Mouse (Mus musculus) forebrain, embryonic 11.5 days (tissue): ENCODE results near the gene Vmn2r35. TPM values are rescaled to one million over a fixed set of nuclear protein-coding genes. Genes with fewer than 3 reads are reported as not detected.
"Not testable (repeated sequence)": the region's sequence is repeated elsewhere in the genome, so short reads cannot be mapped to it uniquely, and the experiment has no call there.

Experiments used
- ATAC-seq: fragments of 200-750 bp; cut with Nextera tagmentation; replicated peaks from 2 replicates; pipeline ENCODE4 v1.8.0; 2017; ENCODE audit warnings: moderate TSS enrichment; ENCODE audit not compliant: low FRiP score
- DNase-seq: peaks from one replicate; pipeline ENCODE4 v3.0.0-alpha.2; 2017; ENCODE audit warnings: low spot score
- H3K27ac ChIP-seq: fragments of 300-500 bp; sonication (generic); 2 replicates; pipeline ENCODE4 v1.5.1; 2014; ENCODE audit warnings: low read depth, low read length
- H3K27me3 ChIP-seq: fragments of 300-500 bp; sonication (generic); 2 replicates; pipeline ENCODE4 v1.6.1; 2014; ENCODE audit warnings: mild to moderate bottlenecking, low read length, mixed read lengths; ENCODE audit not compliant: control insufficient read depth, insufficient read depth
- H3K36me3 ChIP-seq: fragments of 300-500 bp; sonication (generic); 2 replicates; pipeline ENCODE4 v1.6.1; 2014; ENCODE audit warnings: mild to moderate bottlenecking, low read length, moderate library complexity, mixed read lengths; ENCODE audit not compliant: control insufficient read depth, insufficient read depth
- H3K4me1 ChIP-seq: fragments of 300-500 bp; sonication (generic); replicated peaks from 2 replicates; pipeline ENCODE4 v1.6.1; 2014; ENCODE audit warnings: low read length, mixed read lengths; ENCODE audit not compliant: control insufficient read depth, insufficient read depth
- H3K4me2 ChIP-seq: fragments of 300-500 bp; sonication (generic); 2 replicates; pipeline ENCODE4 v1.6.1; 2014; ENCODE audit warnings: low read depth, mild to moderate bottlenecking, low read length, moderate library complexity, mixed read lengths; ENCODE audit not compliant: severe bottlenecking
- H3K4me3 ChIP-seq: fragments of 300-500 bp; sonication (generic); 2 replicates; pipeline ENCODE4 v1.5.1; 2014; ENCODE audit warnings: low read depth, low read length
- H3K9ac ChIP-seq: fragments of 300-500 bp; sonication (generic); 2 replicates; pipeline ENCODE4 v1.6.1; 2014; ENCODE audit warnings: low read length
- H3K9me3 ChIP-seq: fragments of 300-500 bp; sonication (generic); 2 replicates; pipeline ENCODE4 v1.6.1; 2016; ENCODE audit warnings: low read length, mixed read lengths; ENCODE audit not compliant: control insufficient read depth
- WGBS: fragments of 180-500 bp; shearing (Covaris S2); extraction: QIAGEN DNeasy Blood & Tissue Kit; methylation state at CpG from one replicate; pipeline ENCODE4 v1.1.7; 2014; 5-methylcytosine and 5-hydroxymethylcytosine counted together
- polyA plus RNA-seq: library from polyadenylated mRNA; unstranded; fragments of >200 nt; fragmentation: Nextera tagmentation; extraction: Ambion mirVana; gene quantifications from 2 replicates; pipeline ENCODE4 v1.2.1, GENCODE M21; 2014

The Vmn2r35 gene
- polyA plus RNA-seq: not detected in 2 replicates

DNA sequence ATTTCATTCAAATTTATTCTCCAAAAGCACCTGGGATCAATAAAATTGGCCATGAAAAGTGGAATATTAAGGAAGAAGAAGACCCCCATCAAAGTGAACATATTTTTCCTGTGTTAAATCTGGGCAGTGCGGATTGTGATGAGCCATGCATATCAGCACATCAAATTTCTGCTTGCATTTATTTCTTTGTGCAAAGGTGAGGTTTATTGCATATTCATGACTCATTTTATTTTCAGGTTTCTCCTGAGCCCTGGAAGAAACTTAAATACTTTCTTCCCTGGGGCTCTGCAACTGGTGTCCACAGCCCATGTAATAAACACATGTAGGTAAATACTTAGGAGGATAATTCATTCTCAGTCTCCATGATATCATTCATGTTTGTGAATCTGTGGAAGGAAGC is at the start of gene Vmn2r35:
Vmn2r35 (minus strand) TSS at position 101 of the 400 bp plus-strand sequence.
- ATAC-seq: not testable (repeated sequence)

DNA sequence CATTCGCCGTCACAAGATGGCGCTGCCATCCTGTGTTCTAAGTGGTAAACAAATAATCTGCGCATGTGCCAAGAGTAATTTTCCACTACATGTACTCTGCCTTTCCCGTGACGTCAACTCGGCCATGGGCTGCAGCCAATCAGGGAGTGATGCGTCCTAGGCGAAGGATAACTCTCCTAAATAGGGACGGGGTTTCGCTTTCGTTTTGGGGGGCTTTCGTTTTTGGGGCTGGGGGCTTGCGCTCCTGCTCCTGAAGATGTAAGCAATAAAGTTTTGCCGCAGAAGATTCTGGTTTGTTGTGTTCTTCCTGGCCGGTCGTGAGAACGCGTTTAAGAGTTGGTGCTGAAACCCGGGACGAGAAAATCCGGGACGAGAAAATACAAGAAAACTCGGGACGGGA is 25.5 kb downstream of the Vmn2r35 start:
- not testable (repeated sequence) for H3K4me3 ChIP-seq, H3K27ac ChIP-seq, H3K9ac ChIP-seq, DNase-seq, H3K36me3 ChIP-seq, H3K9me3 ChIP-seq, ATAC-seq, H3K4me1 ChIP-seq, H3K27me3 ChIP-seq, H3K4me2 ChIP-seq
- no CpG with 5 or more reads among the region's 25 CpGs for WGBS

More for the DNA sequence above, at the start of gene Vmn2r35:
- H3K4me2 ChIP-seq, H3K9me3 ChIP-seq, H3K27ac ChIP-seq, DNase-seq, H3K4me1 ChIP-seq, H3K36me3 ChIP-seq, H3K27me3 ChIP-seq, H3K4me3 ChIP-seq, H3K9ac ChIP-seq: not testable (repeated sequence)
- no CpG with 5 or more reads among the region's 1 CpGs for WGBS

Other genes with a start within 250 kb of the Vmn2r35 start
- not detected in 2 replicates for gene Vmn2r34, start 130.4 kb downstream of the Vmn2r35 start, polyA plus RNA-seq
- not detected in 2 replicates for gene Vmn2r36, start 82.6 kb upstream of the Vmn2r35 start, polyA plus RNA-seq